Mouse (Mus musculus) bone marrow macrophage, adult 2 months (primary cell): ENCODE data around the gene Cdh22.

Source experiments
- CTCF ChIP-seq: IDR thresholded peaks from 2 replicates; pipeline ENCODE4 v1.5.1; 2012; ENCODE audit warnings: low read depth, mild to moderate bottlenecking, low read length, moderate library complexity
- POLR2A ChIP-seq: IDR thresholded peaks from 2 replicates; pipeline ENCODE4 v1.6.1; 2012; ENCODE audit warnings: mild to moderate bottlenecking, low read depth, low read length, borderline replicate concordance

- TF ChIP-seq POLR2A (no peak), CTCF (no peak)
These were observed 128.1 kb downstream of the Cdh22 start for GRCm38 (mm10) chr2:165106585-165106984.
